Mouse (Mus musculus) brain, adult 2 months (tissue): ENCODE results near the gene Tgfbi.
A peak's percentile ranks its signal among the peaks of the same experiment; 100 is the strongest.

Source experiments
- DNase-seq: peaks from one replicate; pipeline ENCODE4 v3.0.0; 2011; ENCODE audit warnings: low read depth, low spot score

Gene Tgfbi

GRCm38 (mm10) chr13:56609103-56609856, at the start of gene Tgfbi:
TSS of gene Tgfbi (plus strand) at chr13:56609523.
- peak; percentile 43 for DNase-seq

DNA sequence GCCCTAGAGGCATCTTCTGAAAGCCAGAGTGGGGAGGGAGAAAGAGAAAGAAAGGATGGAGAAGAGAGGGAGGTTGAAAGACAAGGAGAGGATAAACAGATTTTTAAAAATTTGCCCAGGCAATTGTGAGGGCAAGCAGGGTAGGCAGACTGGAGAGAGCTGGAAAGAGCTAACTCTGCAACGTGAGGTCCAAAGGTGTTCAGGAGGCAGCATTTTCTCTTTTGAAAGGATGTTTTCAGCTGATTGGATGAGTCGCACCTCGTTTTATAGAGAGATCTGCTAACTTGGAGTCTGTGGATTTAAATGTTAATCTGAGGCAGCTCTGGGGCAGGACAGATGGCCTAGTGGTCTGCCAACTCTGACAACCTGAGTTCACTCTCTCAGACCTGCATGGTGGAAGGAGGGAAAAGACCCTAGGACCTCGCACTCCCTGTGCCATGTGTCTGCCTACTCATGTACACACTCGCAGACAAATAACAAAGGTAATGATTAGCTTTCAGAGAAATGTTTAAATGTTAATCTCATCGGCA, 49.4 kb upstream of the Tgfbi start:
- DNase-seq = no peak

DNA sequence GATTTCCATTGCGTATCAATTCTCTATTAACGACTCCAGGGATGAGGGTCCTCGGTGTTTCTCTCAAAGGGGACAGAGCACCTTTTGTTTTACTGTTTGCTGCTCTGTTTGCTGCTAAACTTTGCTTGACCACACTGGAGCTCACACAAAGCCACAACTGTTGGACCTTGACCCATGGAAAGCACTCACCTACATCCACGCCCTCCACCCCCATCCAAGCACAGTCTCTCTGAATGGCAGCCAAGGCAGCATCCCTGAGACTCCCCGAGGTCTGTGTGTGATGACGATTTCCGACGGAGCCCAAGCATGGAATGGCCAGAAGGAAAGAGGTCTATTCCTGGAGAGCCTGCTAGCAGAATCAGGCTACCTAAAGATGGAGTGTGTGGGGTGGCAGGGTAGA, 48.2 kb upstream of the Tgfbi start:
- DNase-seq = no peak

DNA sequence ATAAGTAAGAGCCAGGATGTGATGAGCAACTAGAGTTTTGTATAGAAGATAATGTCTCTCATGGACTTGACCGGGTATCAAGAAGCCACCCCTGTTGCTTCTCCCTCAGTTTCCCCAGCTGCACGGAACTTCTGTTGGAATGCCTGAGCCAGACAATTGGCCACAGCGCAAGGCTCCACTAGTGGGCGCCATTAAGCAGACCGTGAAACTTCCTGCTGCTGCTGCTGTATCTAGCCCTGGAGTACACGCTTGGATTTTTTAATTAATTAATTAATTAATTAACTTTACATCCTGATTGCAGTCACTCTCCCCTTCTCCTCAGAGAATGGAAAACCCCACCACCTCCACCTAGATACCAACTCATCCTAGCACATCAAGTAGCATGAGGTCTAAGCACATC, 46.2 kb upstream of the Tgfbi start:
- DNase-seq = peak; percentile 52

- DNase-seq = peak; percentile 21
Observed at GRCm38 (mm10) chr13:56566336-56566735, 43.0 kb upstream of the Tgfbi start.

DNA sequence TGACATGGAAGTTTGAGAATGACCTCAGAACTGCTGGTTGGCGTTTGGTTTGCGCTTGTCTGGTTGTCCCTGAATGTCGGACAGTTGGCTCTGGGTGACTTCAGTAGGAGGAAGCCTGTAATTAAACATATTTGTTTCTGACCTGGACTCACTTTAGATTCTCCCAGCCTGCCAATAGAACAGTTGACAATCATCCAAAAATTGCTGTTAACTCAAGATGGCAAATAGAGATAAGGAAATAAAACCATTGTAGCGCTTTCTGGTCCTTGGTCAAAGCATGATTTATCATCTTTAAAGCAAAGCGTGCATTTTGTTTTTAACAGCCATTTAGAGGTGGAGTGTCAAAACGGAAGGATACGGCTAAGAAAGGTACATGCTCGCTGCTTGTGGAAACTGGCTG, 37.7 kb upstream of the Tgfbi start:
- DNase-seq = no peak

- DNase-seq = peak; percentile 54
Observed at GRCm38 (mm10) chr13:56575074-56575473, 34.2 kb upstream of the Tgfbi start.

DNA sequence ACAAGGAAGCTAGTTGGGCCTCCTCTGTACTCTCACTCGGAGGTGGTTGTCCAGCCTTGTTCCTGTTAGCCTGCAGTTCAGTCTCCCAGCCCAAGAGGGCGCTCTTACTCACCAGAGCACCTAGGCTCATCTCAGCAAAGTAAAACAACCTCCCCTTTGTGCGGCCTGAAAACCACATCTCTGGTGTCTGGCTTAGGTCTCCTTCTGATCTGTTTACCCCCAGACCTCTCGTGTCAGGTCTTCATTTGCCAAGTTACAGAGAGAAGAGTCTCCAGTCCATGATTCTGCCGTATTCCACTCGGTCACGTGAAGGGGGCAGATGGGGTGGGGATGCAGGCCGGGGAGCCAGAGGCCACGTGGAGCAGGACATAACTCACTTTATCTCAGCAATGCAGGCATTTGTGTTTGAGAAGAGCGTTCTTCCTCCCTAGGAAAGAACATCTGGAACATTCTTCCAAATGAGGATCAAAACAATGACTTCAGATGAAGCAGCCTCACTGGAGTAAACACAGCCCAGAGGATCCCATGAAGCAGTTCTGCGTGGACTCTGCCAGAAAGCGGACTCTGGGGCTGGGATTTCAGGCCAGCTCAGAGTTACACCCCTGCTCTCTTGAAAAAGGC, 33.5 kb upstream of the Tgfbi start:
- DNase-seq = peak; percentile 77

GRCm38 (mm10) chr13:56578097-56578496, 31.2 kb upstream of the Tgfbi start:
- no peak for DNase-seq

GRCm38 (mm10) chr13:56580450-56580849, 28.9 kb upstream of the Tgfbi start:
- DNase-seq = peak; percentile 72

GRCm38 (mm10) chr13:56581512-56581911, 27.8 kb upstream of the Tgfbi start:
- peak; percentile 52 for DNase-seq

GRCm38 (mm10) chr13:56581961-56582434, 27.3 kb upstream of the Tgfbi start:
- peak; percentile 90 for DNase-seq

DNA sequence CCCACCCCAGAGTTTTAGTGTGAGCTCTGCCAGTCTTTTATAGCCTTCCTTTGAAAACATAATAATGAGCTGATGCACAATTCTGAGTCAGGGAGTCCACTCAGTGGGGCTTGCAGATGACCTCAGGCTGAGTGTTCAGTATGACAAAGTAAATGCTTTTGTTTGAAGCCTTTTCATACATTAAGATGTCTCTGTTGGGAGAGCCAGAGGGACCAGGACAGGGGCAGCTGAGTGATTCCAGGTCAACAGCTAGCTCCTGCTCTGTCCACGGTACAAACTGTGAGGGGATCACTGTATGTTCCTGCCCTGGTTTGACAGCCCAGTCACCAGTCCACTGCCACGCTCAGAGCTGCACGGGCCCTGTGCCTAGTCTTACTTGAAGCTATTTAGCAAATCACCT, 26.6 kb upstream of the Tgfbi start:
- peak; percentile 54 for DNase-seq

DNA sequence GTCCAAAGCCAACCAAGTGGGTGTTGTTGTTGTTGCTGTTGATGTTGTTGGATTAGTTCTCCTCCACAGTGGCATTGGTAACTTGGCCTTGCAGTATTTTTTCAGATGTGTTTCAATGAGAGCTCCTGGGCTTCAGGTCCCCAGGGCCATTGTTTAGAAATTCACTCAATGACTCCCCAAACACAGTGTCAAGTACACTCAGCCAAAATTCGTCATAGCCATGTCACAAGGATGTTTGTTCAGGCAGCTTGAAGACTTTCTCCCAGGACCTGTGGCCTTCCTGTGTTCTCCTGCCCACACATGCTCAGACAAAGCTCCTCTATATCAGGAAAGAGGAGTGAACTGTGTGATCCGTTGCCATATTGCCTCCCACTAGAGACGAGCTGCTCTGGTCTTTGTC, 23.3 kb upstream of the Tgfbi start:
- DNase-seq = no peak

DNA sequence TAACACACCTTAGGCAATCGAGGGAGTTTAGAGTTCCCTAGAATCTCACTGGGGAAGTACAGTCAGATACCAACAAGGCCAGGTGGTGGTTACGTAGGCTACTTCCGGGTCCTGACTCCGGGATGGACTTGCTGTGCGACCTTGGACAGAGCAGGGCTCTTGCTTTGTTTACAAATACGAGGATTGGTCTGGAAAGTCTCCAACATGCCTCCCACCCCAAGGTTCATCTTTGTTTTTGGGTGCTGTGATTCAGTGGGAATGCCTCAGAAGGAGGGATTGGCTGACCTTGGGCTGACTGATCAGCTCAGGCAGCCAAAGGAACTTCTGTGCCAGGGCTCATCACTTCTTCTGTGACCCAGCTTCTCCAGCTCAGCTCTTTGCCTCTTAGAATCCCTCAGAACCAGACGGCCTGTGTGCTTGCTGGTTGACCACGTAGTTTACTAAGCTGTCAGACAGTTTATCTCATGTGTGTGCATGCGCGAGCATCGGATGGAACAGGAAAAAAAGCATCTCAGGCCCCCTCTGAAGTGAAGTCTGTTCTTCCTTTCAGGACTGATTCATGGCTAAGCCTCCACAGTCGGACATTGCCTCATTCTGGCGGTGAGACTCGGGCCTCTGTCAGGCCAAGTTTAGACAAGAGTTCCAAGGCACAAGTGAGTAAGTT, 20.7 kb upstream of the Tgfbi start:
- DNase-seq = no peak

DNA sequence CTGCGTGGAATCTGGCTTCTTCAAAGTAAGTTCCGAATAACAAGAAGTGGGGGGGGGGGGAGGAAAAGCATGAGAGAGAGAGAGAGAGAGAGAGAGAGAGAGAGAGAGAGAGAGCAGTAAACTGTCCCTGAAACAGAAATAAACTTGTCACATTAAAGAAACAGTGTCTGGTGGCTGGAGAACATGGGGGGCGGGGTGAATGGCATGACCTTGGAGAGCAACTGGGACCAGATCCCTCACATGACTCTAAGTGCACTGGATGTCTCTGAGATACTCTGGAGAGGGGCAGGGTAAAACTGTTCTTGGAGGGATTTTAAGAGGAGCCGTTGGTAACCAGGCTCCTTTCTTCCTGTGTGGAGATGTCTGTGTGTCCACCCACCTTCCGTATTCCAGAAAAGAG, 19.1 kb upstream of the Tgfbi start:
- no peak for DNase-seq

DNA sequence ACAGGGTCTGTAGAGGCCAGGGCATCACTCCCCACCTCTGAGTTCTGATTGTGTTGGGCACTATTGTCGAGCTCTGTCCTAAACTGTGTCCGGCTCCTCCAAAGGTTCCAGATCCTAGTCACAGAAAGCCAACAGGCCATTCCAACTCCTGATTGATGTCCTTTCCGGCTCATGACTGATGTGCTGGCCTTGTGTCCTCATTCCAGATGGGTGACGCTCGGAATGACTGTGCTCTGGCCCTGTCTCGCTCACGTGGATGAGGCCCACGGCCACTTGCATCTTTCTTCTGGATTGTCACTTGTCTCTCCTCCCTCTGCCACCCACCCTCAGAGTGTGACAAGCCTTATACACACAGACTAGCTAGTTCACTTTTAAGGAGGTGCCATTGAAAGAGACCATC, 18.1 kb upstream of the Tgfbi start:
- DNase-seq = no peak

DNA sequence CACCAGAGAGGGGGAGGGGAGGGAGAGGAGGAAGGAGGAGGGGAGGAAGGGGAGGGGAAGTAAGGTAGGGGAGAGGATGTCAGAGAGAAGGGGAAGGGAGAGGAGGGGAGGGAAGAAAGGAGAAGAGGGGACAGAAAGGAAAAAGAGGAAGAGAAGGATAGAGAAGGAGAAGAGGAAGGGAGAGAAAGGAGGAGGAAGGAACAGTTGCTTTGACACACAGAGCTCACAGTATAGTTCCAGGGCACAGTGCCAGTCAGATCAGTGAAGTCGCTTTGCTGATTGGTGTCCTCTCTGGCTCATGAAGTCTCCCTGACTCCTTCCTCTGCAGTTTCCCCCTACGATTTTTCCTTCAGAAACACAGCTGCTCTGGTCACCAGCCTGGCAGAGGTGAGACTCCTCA, 17.4 kb upstream of the Tgfbi start:
- no peak for DNase-seq

- no peak for DNase-seq
Observed at GRCm38 (mm10) chr13:56593196-56593595, 16.1 kb upstream of the Tgfbi start.

DNA sequence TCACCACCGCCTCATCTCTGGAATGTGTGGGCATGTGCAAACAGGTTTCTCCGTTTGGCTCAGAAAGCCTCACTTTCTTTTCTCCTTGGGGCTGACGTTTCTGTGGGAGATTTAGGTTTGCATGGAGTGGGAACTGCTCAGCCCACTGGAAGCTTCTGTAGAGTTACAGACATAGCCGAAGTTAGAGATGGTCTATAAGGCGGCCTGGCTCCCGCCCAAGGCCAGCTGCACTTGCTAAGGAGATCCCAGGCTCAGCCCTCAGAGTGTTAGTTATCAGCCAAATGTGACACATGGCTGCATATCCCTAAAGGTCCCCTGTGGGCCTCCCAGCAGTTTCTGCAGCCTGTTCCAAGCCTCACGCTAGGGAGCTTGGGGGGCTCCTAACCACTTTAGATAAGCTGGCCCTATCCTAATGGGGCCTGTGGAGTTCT, 15.3 kb upstream of the Tgfbi start:
- peak; percentile 67 for DNase-seq

DNA sequence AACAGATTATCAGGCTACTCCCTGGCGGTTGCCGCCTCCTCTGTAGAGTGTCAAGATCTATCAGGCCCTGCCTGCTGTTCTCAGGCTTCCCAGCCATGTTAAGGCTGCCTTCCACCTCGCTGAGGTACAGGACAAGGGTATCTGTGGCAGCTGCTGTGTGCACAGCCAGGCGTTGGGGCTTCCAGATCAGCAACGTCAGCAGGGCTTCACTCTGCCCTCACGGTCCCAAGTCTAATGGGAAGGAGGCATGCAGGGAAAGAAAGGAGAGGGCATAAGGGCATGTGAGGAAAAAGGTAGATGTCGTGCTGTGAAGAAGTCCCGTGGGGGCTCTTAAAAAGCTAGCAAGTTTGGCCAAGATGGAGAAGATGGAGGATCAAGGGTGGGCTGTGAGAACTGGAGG, 14.1 kb upstream of the Tgfbi start:
- DNase-seq = no peak

GRCm38 (mm10) chr13:56597296-56597695, 12.0 kb upstream of the Tgfbi start:
- peak; percentile 34 for DNase-seq
